Mouse (Mus musculus): ENCODE measurements around the gene Gm45194. TPM values are rescaled to one million over a fixed set of nuclear protein-coding genes. Genes with fewer than 3 reads are reported as not detected.

The Gm45194 gene
- polyA plus RNA-seq, 1 experiment from 2014 or later, result 0.38 TPM

Other genes starting within 250 kb of the Gm45194 start
- 1.7 and 1.8 TPM in 2 replicates for gene Hdx, start 194.3 kb upstream of the Gm45194 start, polyA plus RNA-seq (2016; fragmentation: Nextera tagmentation; extraction: Ambion mirVana)
- gene Tex16, start 119.6 kb downstream of the Gm45194 start, polyA plus RNA-seq (2016; fragmentation: Nextera tagmentation; extraction: Ambion mirVana), result 0.59 and 0.93 TPM in 2 replicates